Mouse (Mus musculus) liver, postnatal 0 days (tissue): ENCODE measurements at regions not wholly inside any gene's neighbourhood (a gene's known extent, or its start where the extent isn't known, plus 50 kb on each side); places are given as distances from the start of the nearest gene placed in this dataset.

Source experiments
- CTCF ChIP-seq: sonication (generic); IDR thresholded peaks from 2 replicates; pipeline ENCODE4 v1.5.1; 2016; ENCODE audit warnings: antibody characterized with exemption, low read depth
- EP300 ChIP-seq: IDR thresholded peaks from 2 replicates; pipeline ENCODE4 v1.6.1; 2016; ENCODE audit warnings: antibody characterized with exemption, low read depth, mild to moderate bottlenecking

DNA sequence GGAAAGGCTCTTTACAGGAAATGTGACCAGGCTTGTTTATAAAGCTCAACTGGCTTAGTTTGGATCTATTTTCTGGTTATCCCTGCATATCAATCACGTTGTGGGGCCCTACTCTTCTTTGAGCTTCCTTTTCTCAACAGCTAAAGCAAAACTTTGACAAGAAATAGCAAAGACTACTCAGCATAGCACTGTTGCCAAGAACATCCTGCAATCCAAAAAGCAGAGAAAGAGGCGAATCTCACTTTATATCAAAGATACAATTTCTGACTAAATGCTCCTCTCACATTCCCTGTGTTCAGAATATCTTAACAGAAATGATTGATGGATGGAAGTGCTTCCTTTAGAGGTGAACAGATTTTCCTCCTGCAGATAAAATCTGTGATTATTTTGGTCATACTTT is 666.1 kb downstream of the Efnb2 start:
- TF ChIP-seq CTCF: no peak
- TF ChIP-seq EP300: no peak
